Mouse (Mus musculus) erythroid progenitor cell, adult 5-6 weeks (primary cell): ENCODE results near the gene Tsc22d4. TPM values are rescaled to one million over a fixed set of nuclear protein-coding genes. Genes with fewer than 3 reads are reported as not detected.
A peak's percentile ranks its signal among the peaks of the same experiment; 100 is the strongest.

Experiments used
- ATAC-seq: replicated peaks from 2 replicates; pipeline ENCODE4 v1.8.0; 2016; ENCODE audit warnings: moderate number of reproducible peaks, mild to moderate bottlenecking, moderate TSS enrichment, inconsistent platforms; ENCODE audit not compliant: poor library complexity, low FRiP score, severe bottlenecking
- total RNA-seq, 2 experiments: library from RNA; stranded (forward) in 1 of 2; stranded (reverse) in 1 of 2; fragments of 150-400 nt in 1 of 2; fragments of 186-747, 209-891 nt in 1 of 2; gene quantifications; 2 replicates each; pipeline versions ENCODE4 v1.2.3 to v1.2.4; 2015 to 2017; ENCODE audit warnings: low replicate concordance in 2 of 2

Tsc22d4 gene
- total RNA-seq, 2 experiments from 2014 or later = 31.0 to 103 TPM

DNA sequence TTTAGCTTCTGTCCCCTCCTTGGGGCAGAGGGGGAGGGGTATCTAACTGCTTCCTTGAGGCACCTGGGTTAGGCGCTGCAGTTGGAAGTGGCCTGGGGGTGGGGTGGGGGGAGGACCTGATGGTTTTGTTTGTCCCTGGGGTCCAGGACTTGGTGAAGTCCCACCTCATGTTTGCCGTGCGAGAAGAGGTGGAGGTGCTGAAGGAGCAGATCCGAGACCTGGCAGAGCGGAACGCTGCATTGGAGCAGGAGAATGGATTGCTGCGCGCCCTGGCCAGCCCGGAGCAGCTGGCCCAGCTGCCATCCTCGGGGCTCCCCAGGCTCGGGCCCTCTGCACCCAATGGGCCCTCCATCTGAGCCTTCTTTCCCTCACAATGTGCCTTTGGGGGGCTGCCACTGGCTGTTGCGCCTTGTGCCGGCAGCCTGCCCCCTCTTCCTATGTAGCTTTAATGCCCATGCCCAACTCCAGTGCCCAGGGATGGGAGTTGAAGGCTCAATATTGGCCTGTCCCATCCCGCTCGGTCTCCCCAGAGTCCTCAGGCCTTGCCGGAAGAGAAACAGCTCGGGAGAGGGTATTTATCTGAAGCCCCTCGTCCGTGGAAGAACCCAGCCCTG lies 13.5 kb downstream of the Tsc22d4 start:
- ATAC-seq = no peak

DNA sequence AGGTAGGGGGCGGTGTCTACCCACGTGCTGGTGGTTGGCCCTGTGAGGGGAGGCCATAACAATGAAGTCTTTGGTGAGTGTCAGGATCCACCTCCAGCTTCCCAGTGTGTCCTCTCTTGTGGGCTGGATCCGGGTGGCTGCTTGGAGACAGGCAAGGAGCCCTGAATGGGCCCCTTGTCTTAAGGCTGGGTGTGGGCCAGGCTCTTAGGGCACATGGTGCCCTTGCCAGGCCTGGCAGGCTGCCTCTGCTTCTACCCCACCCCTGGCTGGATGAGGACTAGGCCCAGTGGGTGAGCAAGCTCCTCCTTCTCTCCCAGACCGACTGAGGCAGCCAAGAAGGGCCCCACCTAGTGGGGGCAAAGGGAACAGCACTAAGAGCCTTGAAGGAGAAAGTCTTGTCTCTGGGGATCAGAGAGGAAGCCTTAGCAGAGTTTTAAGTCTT lies 14.5 kb downstream of the Tsc22d4 start:
- ATAC-seq = peak; percentile 87

DNA sequence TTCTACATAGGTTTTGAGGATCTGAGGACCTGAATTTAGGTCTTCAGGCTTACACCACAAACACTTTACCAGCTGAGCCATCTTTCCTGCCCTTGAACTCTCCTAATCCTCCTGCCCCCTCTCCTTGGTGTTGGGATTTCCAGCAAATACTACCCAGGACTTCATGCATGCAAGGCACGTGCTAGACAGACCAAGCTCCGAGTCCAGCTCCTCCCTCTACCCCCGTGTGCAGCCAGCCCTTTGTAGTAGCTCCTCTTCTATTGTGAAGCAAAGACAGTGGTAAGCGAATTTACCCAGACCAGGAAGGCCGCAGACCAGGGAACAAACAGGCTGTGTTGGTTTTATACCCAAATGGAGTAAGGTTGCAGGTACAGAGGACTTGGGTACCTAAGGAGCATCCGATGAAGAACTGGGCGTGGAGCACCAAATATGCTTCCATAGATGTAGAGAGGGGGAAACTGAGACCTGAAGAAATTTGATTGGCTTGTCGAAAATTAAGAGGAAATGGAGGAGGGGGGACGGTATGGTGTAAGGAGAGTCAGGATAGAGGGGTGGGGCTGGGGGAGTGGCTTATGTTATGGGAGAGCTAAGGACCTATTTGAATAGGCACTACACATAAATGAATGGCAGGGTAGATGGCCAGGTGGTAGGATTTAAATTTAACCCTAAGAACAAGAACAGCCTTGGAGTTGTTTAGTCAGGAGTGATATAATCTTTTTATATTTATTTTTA lies 19.2 kb downstream of the Tsc22d4 start:
- no peak for ATAC-seq

GRCm38 (mm10) chr5:137766270-137766669 lies 20.7 kb downstream of the Tsc22d4 start:
- no peak for ATAC-seq

GRCm38 (mm10) chr5:137768475-137768874 lies 22.9 kb downstream of the Tsc22d4 start:
- no peak for ATAC-seq

DNA sequence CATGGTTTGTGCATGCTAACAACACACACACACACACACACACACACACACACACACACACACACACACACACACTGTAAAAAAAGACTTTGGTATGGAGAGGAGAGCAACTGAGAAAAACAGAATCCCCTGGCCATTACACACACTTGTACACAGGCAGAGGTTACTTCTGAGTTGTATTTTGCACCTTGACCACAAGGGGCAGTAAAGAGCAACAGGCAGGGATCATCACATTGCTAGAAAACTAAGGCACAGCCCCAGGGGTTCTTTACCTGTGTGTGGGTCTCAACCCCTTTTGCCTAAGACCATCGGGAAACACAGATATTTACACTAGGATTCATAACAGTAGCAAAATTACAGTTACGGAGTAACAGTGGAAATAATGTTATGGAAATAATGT lies 25.2 kb downstream of the Tsc22d4 start:
- ATAC-seq = peak; percentile 81

GRCm38 (mm10) chr5:137772755-137773154 lies 27.2 kb downstream of the Tsc22d4 start:
- ATAC-seq = no peak

DNA sequence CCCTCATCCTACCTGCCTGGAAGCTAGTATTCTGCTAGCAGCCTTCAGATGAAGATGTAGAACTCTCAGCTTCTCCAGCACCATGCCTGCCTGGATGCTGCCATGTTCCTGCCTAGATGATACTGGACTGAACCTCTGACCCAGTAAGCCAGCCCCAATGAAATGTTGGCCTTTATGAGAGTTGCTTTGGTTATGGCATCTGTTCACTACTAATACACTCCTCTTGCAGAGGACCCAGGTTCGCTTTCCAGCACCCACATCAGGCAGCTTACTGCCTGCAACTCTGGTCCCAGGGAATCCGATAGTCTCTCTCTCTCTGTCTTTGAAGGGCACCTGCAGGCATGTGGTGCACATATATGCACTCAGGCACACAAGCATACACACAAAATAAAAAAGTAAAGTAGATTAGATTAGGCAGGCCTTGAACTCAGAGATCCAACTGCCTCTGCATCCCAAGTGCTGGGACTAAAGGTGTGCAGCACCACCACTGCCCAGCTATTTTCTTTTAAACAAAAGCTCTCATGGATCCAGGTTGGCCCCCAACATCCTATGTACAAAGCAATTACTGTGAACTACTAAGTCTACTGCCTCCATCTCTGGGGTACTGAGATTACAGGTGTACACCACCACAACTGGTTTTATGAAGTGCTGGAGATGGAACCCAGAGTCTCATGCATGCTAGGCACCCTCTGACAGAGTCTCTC lies 30.2 kb downstream of the Tsc22d4 start:
- ATAC-seq = no peak

- ATAC-seq = no peak
Observed at GRCm38 (mm10) chr5:137776408-137776918, 30.9 kb downstream of the Tsc22d4 start.

DNA sequence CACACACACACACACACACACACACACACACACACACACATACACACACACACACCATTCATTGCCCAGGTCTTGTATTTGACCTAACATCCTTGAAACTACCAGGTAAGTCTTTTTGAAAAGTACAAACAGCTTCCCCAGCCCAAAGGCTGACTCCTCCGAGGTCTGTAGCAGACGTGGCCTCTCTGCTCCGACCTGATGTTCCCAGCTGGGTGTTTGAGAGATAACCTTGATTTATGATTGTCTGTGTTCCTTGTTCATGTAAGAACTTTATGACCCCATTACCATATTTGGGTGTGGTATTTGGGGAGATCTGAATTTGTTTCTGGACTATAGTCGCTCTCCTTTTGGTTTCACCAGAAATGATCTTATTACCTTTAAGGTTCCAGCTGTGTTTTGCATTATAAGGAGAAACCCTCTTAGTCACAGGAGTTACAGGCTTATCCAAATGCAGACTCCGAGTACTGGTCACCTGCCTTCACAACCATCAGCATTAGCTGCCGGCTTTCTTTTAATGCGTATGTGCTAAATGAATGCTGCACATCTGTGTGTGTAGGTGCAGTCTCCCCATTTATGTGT lies 31.8 kb downstream of the Tsc22d4 start:
- no peak for ATAC-seq

DNA sequence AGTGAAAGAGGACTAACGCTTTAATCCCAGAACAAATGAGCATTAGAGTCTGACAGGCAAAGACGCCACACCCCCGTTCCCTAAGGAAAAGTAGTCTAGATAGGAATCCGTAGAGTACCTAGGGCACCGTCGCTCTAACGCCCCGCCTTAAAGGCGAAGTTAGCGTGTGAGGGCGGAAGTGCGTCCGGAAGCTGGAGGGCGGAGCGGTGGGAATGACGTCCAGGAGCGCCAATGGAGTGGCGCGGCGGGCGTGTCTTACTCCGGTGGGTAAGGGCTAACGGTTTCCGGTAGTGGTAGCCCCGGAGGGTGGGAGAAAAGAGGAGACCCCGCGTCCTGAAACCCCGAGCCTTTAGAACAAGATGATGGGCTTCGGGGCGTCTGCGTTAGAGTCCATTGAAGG lies 33.1 kb downstream of the Tsc22d4 start, which contains the start of gene Ppp1r35:
Gene Ppp1r35, plus strand, starts transcription at position 215 of the 400 bp plus-strand sequence.
- ATAC-seq = peak; percentile 95

- peak; percentile 52 for ATAC-seq
Observed at GRCm38 (mm10) chr5:137779053-137779933, 33.8 kb downstream of the Tsc22d4 start.

- no peak for ATAC-seq
Observed at GRCm38 (mm10) chr5:137781661-137782060, 36.1 kb downstream of the Tsc22d4 start.

GRCm38 (mm10) chr5:137782776-137783522 lies 37.4 kb downstream of the Tsc22d4 start:
- no peak for ATAC-seq

- no peak for ATAC-seq
Observed at GRCm38 (mm10) chr5:137783901-137784540, 38.5 kb downstream of the Tsc22d4 start.

GRCm38 (mm10) chr5:137784546-137784945 lies 39.0 kb downstream of the Tsc22d4 start:
- no peak for ATAC-seq

DNA sequence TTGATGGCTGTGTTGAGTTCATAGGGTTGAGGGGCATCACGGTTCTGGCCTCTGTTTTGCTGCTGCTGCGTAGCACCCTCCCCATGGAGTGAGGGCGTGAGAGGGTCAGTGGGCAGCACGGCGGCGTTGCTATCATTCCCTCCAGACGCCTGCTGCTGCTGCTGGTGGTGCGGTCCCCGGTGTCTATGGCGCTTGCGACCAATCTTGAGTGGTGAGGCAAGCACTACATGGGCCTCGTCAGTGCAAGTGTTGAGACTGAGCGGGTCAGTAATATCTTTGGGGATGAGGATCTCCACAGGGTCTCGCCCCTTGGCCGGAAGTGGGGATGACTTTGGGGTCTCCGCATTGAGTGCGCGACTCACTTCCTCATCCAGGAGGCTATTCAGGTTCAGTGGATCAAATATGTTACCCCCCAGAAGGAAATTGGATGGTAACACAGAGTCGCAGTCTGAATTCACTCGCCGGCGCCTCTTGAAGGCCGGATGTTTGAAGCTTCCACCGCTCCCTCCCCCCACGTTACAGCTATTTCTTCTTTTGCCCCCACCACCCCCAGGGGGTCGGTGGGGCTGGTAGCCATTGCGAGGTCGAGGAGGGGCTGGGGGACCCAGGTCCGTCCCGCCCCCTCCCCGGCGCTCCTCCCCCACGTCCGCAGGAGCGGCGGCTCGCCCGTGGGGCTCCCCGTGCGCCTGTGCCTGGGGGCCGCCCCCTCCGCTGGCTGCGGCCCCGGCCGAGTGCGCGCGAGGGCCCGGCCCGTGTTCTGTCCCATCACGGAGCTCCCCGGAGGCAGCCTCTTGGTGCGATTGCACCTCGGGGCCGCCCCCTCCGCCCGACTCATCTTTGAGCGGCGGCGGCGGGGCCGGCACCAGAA lies 39.9 kb downstream of the Tsc22d4 start:
- peak; percentile 4; the same call in 1 of the 2 replicates for ATAC-seq
